Mouse (Mus musculus): ENCODE measurements around the gene Rmnd5b. TPM values are rescaled to one million over a fixed set of nuclear protein-coding genes. Genes with fewer than 3 reads are reported as not detected.
"Not testable (repeated sequence)": the region's sequence is repeated elsewhere in the genome, so short reads cannot be mapped to it uniquely, and the experiment has no call there.

Rmnd5b gene
- polyA plus RNA-seq, 1 experiment: 46.6 TPM

DNA sequence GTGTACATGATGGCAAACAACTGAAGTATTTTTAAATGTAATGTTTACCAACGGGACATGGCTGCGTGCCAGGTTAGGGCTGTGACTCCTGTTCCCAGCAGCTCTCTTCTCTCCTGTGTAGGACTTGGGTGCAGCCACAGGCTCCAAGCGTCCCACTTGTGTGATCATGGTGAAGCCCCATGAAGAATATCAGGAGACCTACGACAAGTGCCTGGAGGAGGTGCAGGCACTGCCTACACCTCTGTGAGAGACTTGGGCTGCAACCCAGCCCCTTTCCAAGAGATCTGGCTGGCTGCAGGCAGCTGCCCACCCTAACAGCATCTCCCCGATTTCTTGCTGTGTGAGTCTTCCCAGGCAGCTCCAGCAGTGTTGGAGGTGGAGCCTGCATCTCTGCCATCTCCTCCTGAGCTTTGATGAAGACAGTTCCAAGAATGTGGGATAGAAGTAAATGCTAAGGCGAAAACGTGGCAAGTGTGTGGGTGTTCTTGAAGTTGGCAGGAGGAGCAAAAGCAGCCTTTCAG is 12.7 kb downstream of the Rmnd5b start:
- Histone ChIP-seq H3K27me3 (replicated peaks; ENCODE audit: control insufficient read depth, insufficient read depth, low read length) (no peaks in the 10 kb centered on the region), H3K36me3 (ENCODE audit: control insufficient read depth, insufficient read depth, low read length) (peaks cover 3% of the 10 kb centered on the region; the same call in 1 of the 2 replicates), H3K4me3 (ENCODE audit: insufficient read depth, low read depth, low read length) (no peak overlapping the region), H3K27ac (ENCODE audit: insufficient read depth, low read depth, low read length) (no peak overlapping the region), H3K4me1 (ENCODE audit: control insufficient read depth, insufficient read depth, low read length) (no peaks in the 10 kb centered on the region; the same call in 1 of the 2 replicates)
- WGBS: 76% methylated on average over 7 of the region's 7 CpGs
- TF ChIP-seq POLR2A (IDR thresholded peaks at IDR 0.05; ENCODE audit: low read depth, low read length) (no peak), CTCF (conservative IDR thresholded peaks at IDR 0.05; ENCODE audit: insufficient read depth, insufficient read length, low read depth, low read length) (no peak)
- DNase-seq: peak; percentile 33

DNA sequence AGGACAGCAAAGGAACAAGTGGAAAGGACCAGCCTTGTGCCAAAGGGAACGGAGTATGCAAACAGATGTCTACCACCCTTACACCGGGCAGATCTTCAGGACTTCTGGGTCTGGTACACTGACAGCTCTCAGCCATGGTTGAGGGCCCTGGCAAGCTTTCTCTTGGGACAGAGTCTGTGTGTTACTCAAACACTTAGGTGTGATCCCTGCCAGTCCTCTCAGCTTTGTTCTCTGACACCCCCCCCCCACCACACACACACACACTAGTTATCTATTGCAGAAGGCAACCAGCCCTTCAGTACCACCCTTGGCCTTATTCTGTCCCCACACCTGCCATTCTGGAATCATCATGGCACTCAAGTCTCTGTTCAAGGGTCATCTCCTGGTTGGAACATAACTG is 13.9 kb downstream of the Rmnd5b start:
- 78% methylated on average over 2 of the region's 2 CpGs for WGBS
- Histone ChIP-seq H3K27me3 (replicated peaks; ENCODE audit: control insufficient read depth, insufficient read depth, low read length) (no peaks in the 10 kb centered on the region), H3K36me3 (ENCODE audit: control insufficient read depth, insufficient read depth, low read length) (peaks cover 3% of the 10 kb centered on the region; the same call in 1 of the 2 replicates), H3K4me3 (ENCODE audit: insufficient read depth, low read depth, low read length) (no peak overlapping the region), H3K27ac (ENCODE audit: insufficient read depth, low read depth, low read length) (peak overlapping the region; percentile 73), H3K4me1 (ENCODE audit: control insufficient read depth, insufficient read depth, low read length) (no peaks in the 10 kb centered on the region; the same call in 1 of the 2 replicates)
- TF ChIP-seq CTCF (conservative IDR thresholded peaks at IDR 0.05; ENCODE audit: insufficient read depth, insufficient read length, low read depth, low read length): no peak
- no peak for TF ChIP-seq POLR2A (IDR thresholded peaks at IDR 0.05; ENCODE audit: low read depth, low read length)
- peak; percentile 64 for DNase-seq

DNA sequence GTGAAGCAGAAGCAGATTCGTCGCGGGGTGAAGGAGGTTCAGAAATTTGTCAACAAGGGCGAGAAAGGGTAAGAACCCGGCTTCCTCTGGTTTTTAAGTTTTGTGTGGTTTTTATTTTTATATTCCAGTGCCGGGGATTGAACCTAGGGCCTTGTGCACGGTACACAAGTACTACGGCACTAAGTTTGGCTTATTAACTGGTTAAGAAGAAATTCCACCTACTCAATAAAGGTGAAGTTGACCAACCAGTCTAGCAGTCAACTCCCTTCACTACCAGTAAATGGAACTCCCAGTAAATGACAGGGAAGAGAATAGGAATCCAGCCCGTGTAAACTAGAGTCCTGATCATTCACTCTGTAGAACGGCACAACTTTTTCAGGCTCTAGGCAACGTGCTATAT is 15.6 kb downstream of the Rmnd5b start:
- Histone ChIP-seq H3K4me3 (ENCODE audit: insufficient read depth, low read depth, low read length) (peak overlapping the region; percentile 86), H3K27me3 (replicated peaks; ENCODE audit: control insufficient read depth, insufficient read depth, low read length) (no peaks in the 10 kb centered on the region), H3K36me3 (ENCODE audit: control insufficient read depth, insufficient read depth, low read length) (no peaks in the 10 kb centered on the region; the same call in 1 of the 2 replicates), H3K27ac (ENCODE audit: insufficient read depth, low read depth, low read length) (no peak overlapping the region), H3K4me1 (ENCODE audit: control insufficient read depth, insufficient read depth, low read length) (peaks cover 4% of the 10 kb centered on the region; the same call in 1 of the 2 replicates)
- TF ChIP-seq CTCF (conservative IDR thresholded peaks at IDR 0.05; ENCODE audit: insufficient read depth, insufficient read length, low read depth, low read length): no peak
- TF ChIP-seq POLR2A (IDR thresholded peaks at IDR 0.05; ENCODE audit: low read depth, low read length): no peak
- DNase-seq: no peak
- WGBS: under 1% methylated on average over 11 of the region's 11 CpGs

DNA sequence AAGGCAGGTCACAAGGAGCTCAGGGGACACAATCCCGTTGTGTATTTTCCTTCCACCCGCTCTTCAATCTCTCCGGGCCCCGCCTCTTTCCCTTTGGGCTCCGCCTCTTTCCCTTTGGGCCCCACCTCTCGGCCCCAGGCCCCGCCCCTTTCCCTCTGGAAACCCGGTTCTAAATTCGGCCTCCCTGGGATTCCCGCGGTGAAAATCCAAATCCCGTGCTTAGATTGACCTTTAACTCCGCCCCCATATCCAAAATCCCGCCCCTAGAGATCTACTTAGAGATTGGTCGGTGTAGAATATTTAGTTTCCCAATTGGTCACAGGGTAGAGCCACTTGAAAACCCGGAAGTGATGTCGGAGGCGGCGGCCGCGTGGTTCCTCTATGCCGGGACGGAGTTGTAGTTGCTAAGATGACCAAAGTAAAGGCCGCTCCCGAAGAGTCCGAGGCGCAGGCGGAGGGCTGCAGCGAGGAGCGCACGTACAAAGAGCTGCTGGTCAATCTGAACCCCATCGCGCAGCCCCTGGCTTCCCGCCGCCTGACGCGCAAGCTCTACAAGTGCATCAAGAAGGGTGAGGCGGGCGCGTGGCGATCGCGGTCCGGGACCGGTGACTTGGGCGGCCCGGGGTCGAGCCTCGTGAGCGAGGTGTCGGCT is 16.2 kb downstream of the Rmnd5b start, which contains the start of gene Nhp2:
Gene Nhp2 (plus strand): TSS at position 327 of the 652 bp plus-strand sequence.
- TF ChIP-seq CTCF (conservative IDR thresholded peaks at IDR 0.05; ENCODE audit: insufficient read depth, insufficient read length, low read depth, low read length) (no peak), POLR2A (IDR thresholded peaks at IDR 0.05; ENCODE audit: low read depth, low read length) (no peak)
- Histone ChIP-seq H3K36me3 (ENCODE audit: control insufficient read depth, insufficient read depth, low read length) (no peaks in the 10 kb centered on the region; the same call in 1 of the 2 replicates), H3K4me1 (ENCODE audit: control insufficient read depth, insufficient read depth, low read length) (peaks cover 10% of the 10 kb centered on the region; the same call in 1 of the 2 replicates), H3K27ac (ENCODE audit: insufficient read depth, low read depth, low read length) (peak within 1 kb of the TSS; percentile 28; the same call in 1 of the 2 replicates), H3K4me3 (ENCODE audit: insufficient read depth, low read depth, low read length) (peak within 1 kb of the TSS; percentile 86), H3K27me3 (replicated peaks; ENCODE audit: control insufficient read depth, insufficient read depth, low read length) (no peaks in the 10 kb centered on the region)
- whole genome bisulfite sequencing: under 1% methylated on average over 51 of the region's 51 CpGs
- DNase-seq: peak; percentile 99

DNA sequence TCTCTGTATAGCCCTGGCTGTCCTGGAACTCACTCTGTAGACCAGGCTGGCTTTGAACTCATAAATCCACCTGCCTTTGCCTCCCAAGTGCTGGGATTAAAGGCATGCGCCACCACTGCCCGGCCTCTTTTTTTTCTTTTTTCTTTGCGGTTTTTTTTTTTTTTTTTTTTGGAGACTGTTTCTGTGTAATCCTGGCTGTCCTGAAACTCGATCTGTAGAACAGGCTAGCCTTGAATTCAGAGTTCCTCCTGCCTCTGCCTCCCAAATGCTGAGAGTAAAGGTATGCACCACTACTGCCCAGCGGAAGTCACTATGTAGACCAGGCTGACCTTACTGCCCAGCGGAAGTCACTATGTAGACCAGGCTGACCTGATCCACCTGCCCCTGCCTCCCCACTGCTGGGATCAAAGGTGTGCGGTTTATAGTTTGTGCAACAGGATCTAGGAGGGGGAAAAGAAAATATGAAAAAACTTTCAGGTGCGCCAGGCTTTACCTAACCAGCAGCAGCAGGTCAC is 16.7 kb downstream of the Rmnd5b start:
- no peak for DNase-seq
- H3K27ac ChIP-seq (ENCODE audit: insufficient read depth, low read depth, low read length): peak overlapping the region; percentile 28; the same call in 1 of the 2 replicates

DNA sequence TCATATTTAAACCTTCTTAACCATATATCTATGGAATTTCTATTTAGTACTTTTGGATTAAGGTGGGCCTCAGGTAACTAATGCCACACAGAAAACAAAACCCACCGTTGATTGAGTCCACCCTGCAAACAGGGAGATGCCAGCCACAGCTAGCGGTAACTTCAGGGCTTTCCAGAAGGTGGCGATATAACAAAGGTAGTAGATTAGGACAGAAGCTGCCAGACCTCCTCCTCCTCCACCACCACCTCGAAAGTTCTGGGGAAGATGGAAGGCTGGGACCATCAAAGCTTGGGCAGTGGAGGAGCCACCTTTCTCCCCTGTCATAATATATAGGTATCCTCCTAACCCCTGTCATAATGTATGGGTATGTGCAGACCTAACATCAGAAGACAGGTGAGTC is 18.0 kb downstream of the Rmnd5b start:
- 2% methylated on average over 4 of the region's 4 CpGs for WGBS
- H3K27ac ChIP-seq (ENCODE audit: insufficient read depth, low read depth, low read length): no peak overlapping the region
- peak; percentile 85 for DNase-seq
- no peak overlapping the region for H3K4me3 ChIP-seq (ENCODE audit: insufficient read depth, low read depth, low read length)
- no peaks in the 10 kb centered on the region for H3K27me3 ChIP-seq (replicated peaks; ENCODE audit: control insufficient read depth, insufficient read depth, low read length)
- TF ChIP-seq CTCF (conservative IDR thresholded peaks at IDR 0.05; ENCODE audit: insufficient read depth, insufficient read length, low read depth, low read length) (peak; percentile 90), POLR2A (IDR thresholded peaks at IDR 0.05; ENCODE audit: low read depth, low read length) (no peak)
- peaks cover 11% of the 10 kb centered on the region; the same call in 1 of the 2 replicates for H3K4me1 ChIP-seq (ENCODE audit: control insufficient read depth, insufficient read depth, low read length)
- no peaks in the 10 kb centered on the region for H3K36me3 ChIP-seq (ENCODE audit: control insufficient read depth, insufficient read depth, low read length)

More for the DNA sequence above, 16.7 kb downstream of the Rmnd5b start:
- Histone ChIP-seq H3K27me3 (replicated peaks; ENCODE audit: control insufficient read depth, insufficient read depth, low read length) (no peaks in the 10 kb centered on the region), H3K4me1 (ENCODE audit: control insufficient read depth, insufficient read depth, low read length) (peaks cover 11% of the 10 kb centered on the region; the same call in 1 of the 2 replicates), H3K4me3 (ENCODE audit: insufficient read depth, low read depth, low read length) (peak overlapping the region; percentile 17; the same call in 1 of the 2 replicates), H3K36me3 (ENCODE audit: control insufficient read depth, insufficient read depth, low read length) (no peaks in the 10 kb centered on the region; the same call in 1 of the 2 replicates)
- WGBS: 50% methylated on average over 8 of the region's 8 CpGs
- no peak for TF ChIP-seq CTCF (conservative IDR thresholded peaks at IDR 0.05; ENCODE audit: insufficient read depth, insufficient read length, low read depth, low read length)
- no peak for TF ChIP-seq POLR2A (IDR thresholded peaks at IDR 0.05; ENCODE audit: low read depth, low read length)

DNA sequence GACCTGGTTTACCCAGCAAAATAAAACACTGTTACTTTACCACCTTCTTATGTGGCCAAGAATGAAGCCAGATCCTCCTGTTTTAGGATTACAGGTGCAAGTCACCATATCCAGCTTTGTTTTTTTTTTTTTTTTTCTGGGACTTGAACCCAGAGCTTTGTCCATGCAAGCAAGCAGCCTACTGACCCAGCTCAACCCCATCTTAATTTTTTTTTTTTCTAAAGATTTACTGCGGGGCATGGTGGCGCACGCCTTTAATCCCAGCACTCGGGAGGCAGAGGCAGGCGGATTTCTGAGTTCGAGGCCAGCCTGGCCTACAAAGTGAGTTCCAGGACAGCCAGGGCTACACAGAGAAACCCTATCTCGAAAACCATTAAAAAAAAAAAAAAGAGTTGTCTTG is 19.6 kb downstream of the Rmnd5b start:
- H3K4me3 ChIP-seq (ENCODE audit: insufficient read depth, low read depth, low read length); H3K27ac ChIP-seq (ENCODE audit: insufficient read depth, low read depth, low read length); H3K27me3 ChIP-seq (replicated peaks; ENCODE audit: control insufficient read depth, insufficient read depth, low read length); DNase-seq; H3K36me3 ChIP-seq (ENCODE audit: control insufficient read depth, insufficient read depth, low read length): not testable (repeated sequence)
- H3K4me1 ChIP-seq (ENCODE audit: control insufficient read depth, insufficient read depth, low read length): peaks cover 11% of the 10 kb centered on the region; the same call in 1 of the 2 replicates
- 89% methylated on average over 7 of the region's 7 CpGs for WGBS

All from kidney, adult 2 months (tissue).